Mouse (Mus musculus) stomach, embryonic 14.5 days (tissue): ENCODE results near the gene Itga5. TPM values are rescaled to one million over a fixed set of nuclear protein-coding genes. Genes with fewer than 3 reads are reported as not detected.

Experiments used
- ATAC-seq: fragments of 200-750 bp; cut with Nextera tagmentation; 2 replicates; pipeline ENCODE4 v1.8.0; 2017; ENCODE audit warnings: low read depth, moderate TSS enrichment; ENCODE audit not compliant: insufficient number of reproducible peaks, insufficient read depth, low FRiP score
- H3K27ac ChIP-seq: fragments of 300-500 bp; sonication (generic); 2 replicates; pipeline ENCODE4 v1.5.1; 2014; ENCODE audit warnings: mild to moderate bottlenecking, low read length, moderate library complexity, mixed read lengths
- H3K27me3 ChIP-seq: fragments of 300-500 bp; sonication (generic); 2 replicates; pipeline ENCODE4 v1.6.1; 2014; ENCODE audit warnings: low read length, control low read depth, mixed read lengths; ENCODE audit not compliant: control insufficient read depth, insufficient read depth
- H3K36me3 ChIP-seq: fragments of 300-500 bp; sonication (generic); 2 replicates; pipeline ENCODE4 v1.6.1; 2014; ENCODE audit warnings: mild to moderate bottlenecking, control low read depth, low read length, moderate library complexity, mixed read lengths; ENCODE audit not compliant: control insufficient read depth, insufficient read depth
- H3K4me1 ChIP-seq: fragments of 300-500 bp; sonication (generic); 2 replicates; pipeline ENCODE4 v1.6.1; 2014; ENCODE audit warnings: low read length, control low read depth, mixed read lengths; ENCODE audit not compliant: control insufficient read depth, insufficient read depth
- H3K4me2 ChIP-seq: fragments of 300-500 bp; sonication (generic); replicated peaks from 2 replicates; pipeline ENCODE4 v1.6.1; 2014; ENCODE audit warnings: low read depth, low read length, control low read depth
- H3K4me3 ChIP-seq: fragments of 300-500 bp; sonication (generic); 2 replicates; pipeline ENCODE4 v1.5.1; 2014; ENCODE audit warnings: low read depth, low read length, control low read depth
- H3K9ac ChIP-seq: fragments of 300-500 bp; sonication (generic); replicated peaks from 2 replicates; pipeline ENCODE4 v1.6.1; 2014; ENCODE audit warnings: low read depth, mild to moderate bottlenecking, control low read depth, low read length, moderate library complexity, mixed read lengths
- H3K9me3 ChIP-seq: fragments of 300-500 bp; sonication (generic); 2 replicates; pipeline ENCODE4 v1.6.1; 2016; ENCODE audit warnings: low read depth, low read length, control low read depth; ENCODE audit not compliant: control insufficient read depth
- WGBS: fragments of 180-500 bp; shearing (Covaris S2); extraction: QIAGEN DNeasy Blood & Tissue Kit; methylation state at CpG from one replicate; pipeline ENCODE4 v1.1.7; 2014; 5-methylcytosine and 5-hydroxymethylcytosine counted together
- polyA plus RNA-seq: library from polyadenylated mRNA; unstranded; fragments of >200 nt; fragmentation: Nextera tagmentation; extraction: Ambion mirVana; gene quantifications from 2 replicates; pipeline ENCODE4 v1.2.1, GENCODE M21; 2014

Gene Itga5
- polyA plus RNA-seq, 1 experiment from 2014 or later, result 67.5 TPM

DNA sequence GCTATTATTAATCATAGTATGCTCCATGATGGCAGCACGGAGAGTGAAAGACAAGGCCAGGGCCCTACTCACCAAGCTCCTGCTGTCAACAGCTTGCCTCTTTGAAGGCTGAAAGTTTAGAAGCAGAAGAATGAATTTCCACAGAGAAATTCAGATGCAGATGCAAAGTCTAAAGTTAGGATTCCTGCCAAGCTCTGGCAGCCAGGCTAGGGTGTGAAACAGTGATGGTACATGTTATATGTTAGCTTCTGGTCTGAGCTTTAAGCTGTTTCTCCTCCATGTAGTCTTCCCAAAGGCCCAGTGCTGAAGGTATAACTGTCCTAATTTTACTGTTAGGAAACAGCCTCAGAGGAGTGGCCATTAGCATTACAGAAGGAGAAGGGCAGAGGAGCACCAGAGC lies 2.6 kb upstream of the Itga5 start:
- Histone ChIP-seq H3K27ac (0 out of 2 replicates have a peak overlapping the region, but pooled peaks have one; percentile 7), H3K4me3 (no peak overlapping the region), H3K36me3 (no peaks in the 10 kb centered on the region), H3K9ac (no peak overlapping the region), H3K4me2 (no peak overlapping the region), H3K27me3 (no peaks in the 10 kb centered on the region), H3K4me1 (peaks cover 19% of the 10 kb centered on the region), H3K9me3 (no peaks in the 10 kb centered on the region)
- WGBS, result 61% methylated on average over 1 of the region's 1 CpGs
- ATAC-seq, result no peak

DNA sequence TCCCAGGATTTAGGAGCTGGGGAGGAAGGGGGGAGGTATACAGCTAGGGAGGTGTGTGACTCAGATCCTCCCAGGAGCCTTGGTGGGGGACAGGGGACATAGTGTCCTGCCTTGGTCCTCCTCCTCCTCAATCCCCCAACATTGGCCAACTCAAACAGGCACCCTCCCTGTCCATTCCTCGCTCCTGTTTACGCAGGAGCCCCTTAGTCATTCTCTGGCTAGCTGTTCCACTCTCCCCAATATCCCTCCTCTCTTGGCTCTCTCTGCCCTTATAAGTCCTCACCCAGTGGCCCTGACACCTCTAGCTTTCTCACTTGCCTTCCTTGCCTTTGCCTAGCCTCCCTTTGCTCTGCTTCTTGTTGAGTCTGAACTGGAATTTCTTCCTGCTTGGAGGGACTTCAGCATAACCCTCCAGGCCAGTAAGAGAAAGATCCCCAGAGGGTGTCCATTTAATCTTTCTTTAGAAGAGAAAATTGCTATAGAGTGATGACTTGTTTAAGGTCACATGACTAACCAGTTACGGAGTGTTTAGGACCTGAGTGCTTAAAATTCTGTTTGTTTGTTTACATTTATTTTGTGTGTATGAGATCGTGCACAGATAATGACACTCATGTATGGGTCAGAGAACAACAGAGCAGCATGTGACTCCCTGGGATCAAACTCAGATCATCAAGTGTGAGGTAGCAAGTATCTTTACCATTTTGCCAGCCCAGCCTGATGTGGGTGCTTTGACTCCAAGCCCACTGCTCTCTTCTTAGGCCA lies 1.8 kb upstream of the Itga5 start:
- Histone ChIP-seq H3K9me3 (no peaks in the 10 kb centered on the region), H3K27me3 (no peaks in the 10 kb centered on the region), H3K4me2 (no peak overlapping the region), H3K36me3 (no peaks in the 10 kb centered on the region), H3K27ac (peak overlapping the region; percentile 94; the same call in 1 of the 2 replicates), H3K9ac (no peak overlapping the region), H3K4me1 (peaks cover 24% of the 10 kb centered on the region), H3K4me3 (no peak overlapping the region)
- no peak for ATAC-seq
- 79% methylated on average over 4 of the region's 4 CpGs for WGBS

DNA sequence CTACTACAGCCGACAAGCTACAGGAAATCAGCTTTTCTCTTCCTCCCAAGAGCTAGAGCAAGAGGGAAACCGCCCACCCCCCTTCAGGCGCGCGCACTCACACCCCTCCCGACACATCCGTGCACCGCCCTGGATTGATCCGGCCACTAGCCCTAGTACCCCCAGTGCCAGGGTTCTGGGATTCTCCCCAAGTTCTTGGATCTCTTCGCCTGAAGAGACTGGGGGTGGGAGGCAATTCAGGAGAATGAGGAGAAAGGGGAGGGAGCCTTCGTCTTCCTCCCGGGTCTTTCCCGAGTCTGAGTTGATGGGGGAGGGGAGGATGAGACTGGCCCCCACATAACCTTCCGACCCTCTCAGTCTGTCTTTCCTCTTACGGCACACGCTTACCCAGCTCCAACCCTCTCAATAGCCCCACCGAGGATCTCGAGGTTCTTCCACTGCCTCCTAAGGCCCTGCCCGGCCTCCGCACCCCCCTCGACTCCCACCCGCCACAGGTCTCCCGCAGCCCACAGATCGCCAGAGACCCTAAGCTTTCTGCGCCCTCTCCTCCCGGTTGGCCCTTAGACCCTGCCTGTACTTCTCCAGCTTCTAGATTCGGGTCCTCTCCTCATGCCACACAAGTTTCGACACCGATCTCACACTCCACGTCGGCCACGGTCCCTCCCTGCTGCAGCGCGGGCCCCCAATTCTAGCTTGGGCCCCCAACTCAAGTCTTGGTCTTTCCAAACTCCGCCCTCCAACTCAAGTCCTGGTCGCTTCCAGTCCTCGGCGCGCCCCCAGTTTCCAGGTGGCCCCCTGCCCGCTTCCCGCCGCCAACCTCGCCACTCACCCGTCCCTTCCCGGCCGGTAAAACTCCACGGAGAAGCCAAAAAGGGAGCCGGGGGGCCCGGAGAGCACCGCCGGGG lies 840 bp downstream of the Itga5 start:
- H3K4me1 ChIP-seq, result peaks cover 20% of the 10 kb centered on the region
- H3K27ac ChIP-seq, result peak overlapping the region; percentile 94
- peak overlapping the region; percentile 94 for H3K9ac ChIP-seq
- 0% methylated on average over 51 of the region's 51 CpGs for WGBS
- H3K4me2 ChIP-seq, result peak overlapping the region; percentile 72
- H3K9me3 ChIP-seq, result no peaks in the 10 kb centered on the region
- no peaks in the 10 kb centered on the region for H3K27me3 ChIP-seq
- peak; percentile 42 for ATAC-seq
- H3K4me3 ChIP-seq, result peak overlapping the region; percentile 86
- H3K36me3 ChIP-seq, result no peaks in the 10 kb centered on the region

DNA sequence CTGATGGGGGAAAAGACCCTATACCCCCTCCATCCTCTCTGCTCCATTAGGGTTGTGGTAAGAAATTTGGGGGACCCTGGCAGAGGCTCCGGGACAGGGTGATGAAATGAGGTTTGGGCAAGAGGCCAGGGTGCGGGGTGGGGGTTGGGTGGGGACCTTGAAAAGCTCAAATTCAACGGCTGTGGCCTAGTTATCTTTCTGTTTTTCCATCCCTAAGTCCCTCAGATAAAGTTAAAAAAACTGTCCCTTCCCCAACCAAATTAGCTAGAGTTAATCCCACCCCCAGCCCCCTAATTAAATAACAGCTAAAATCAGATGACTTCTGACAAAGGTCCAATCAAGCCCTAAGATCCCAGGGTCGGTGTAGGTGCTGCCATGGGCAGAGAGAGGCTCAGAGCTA lies 1.8 kb downstream of the Itga5 start:
- WGBS, result 43% methylated on average over 4 of the region's 4 CpGs
- H3K4me1 ChIP-seq, result peaks cover 20% of the 10 kb centered on the region
- H3K36me3 ChIP-seq, result no peaks in the 10 kb centered on the region
- peak overlapping the region; percentile 94; the same call in 1 of the 2 replicates for H3K27ac ChIP-seq
- peak overlapping the region; percentile 86 for H3K4me3 ChIP-seq
- H3K9me3 ChIP-seq, result no peaks in the 10 kb centered on the region
- no peaks in the 10 kb centered on the region for H3K27me3 ChIP-seq
- peak overlapping the region; percentile 94 for H3K9ac ChIP-seq
- no peak for ATAC-seq
- peak overlapping the region; percentile 72 for H3K4me2 ChIP-seq

DNA sequence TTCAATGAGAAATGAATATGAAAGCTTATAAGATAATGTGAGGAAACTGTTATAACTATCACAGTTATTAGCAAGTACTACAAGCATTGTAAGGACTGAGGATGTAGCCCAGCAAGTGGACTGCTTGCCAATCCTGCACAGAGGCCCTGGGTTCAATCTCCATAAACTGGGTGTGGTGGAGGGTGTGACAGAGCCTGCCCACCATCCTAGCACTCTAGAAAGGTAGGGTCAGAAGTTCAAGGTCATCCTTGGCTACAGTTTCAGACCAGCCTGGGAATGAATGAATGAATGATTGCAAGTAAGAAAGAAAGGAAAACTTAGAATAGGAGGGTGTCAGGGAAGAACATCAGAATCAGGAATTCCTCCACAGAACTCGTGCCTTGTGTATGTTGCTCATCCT lies 2.8 kb downstream of the Itga5 start:
- Histone ChIP-seq H3K4me2 (no peak overlapping the region), H3K4me3 (no peak overlapping the region), H3K36me3 (no peaks in the 10 kb centered on the region), H3K9ac (no peak overlapping the region), H3K9me3 (no peaks in the 10 kb centered on the region), H3K27ac (no peak overlapping the region), H3K27me3 (no peaks in the 10 kb centered on the region), H3K4me1 (peaks cover 26% of the 10 kb centered on the region)
- WGBS, result 66% methylated on average over 1 of the region's 1 CpGs
- ATAC-seq, result no peak

DNA sequence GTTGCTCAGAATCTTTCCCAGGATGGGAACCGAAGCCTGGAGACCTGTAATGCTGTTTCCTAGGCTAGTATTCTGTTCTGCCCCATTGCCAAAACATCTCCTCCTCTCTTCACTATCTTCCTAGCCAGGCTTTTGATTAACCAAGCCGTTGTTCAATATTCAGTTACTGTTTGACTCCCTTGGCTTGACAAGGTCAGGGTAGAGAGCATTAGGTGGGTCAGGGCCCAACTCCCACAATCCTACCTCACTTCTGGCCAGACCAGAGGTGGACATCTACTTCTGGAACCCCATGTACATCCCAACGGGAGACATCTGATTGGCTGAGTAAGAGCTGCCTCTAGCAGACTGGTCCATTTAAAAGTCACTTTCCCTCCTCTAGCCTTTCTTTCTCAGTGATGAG lies 3.6 kb downstream of the Itga5 start:
- H3K27ac ChIP-seq, result no peak overlapping the region
- H3K27me3 ChIP-seq, result no peaks in the 10 kb centered on the region
- H3K4me3 ChIP-seq, result no peak overlapping the region
- 75% methylated on average over 3 of the region's 3 CpGs for WGBS
- no peak overlapping the region for H3K4me2 ChIP-seq
- ATAC-seq, result no peak
- H3K4me1 ChIP-seq, result peaks cover 31% of the 10 kb centered on the region
- H3K36me3 ChIP-seq, result no peaks in the 10 kb centered on the region
- H3K9ac ChIP-seq, result no peak overlapping the region
- H3K9me3 ChIP-seq, result no peaks in the 10 kb centered on the region

DNA sequence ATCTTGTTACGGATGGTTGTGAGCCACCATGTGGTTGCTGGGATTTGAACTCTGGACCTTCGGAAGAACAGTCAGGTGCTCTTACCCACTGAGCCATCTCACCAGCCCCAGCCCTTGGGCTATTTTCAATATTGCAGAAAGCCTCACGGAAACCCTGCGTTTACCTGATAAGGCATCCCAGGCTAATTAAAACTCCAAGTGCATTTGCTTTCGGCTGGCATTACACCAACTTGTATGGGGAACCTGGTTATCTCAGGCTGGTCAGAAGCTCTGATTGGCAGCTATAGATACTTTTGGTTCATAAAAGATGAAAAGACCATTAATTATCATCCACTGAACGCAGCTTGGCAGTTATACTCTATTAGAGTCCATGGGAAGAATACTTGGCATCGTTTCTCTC lies 4.2 kb downstream of the Itga5 start:
- ATAC-seq, result no peak
- H3K27me3 ChIP-seq, result no peaks in the 10 kb centered on the region
- no peak overlapping the region for H3K4me3 ChIP-seq
- H3K36me3 ChIP-seq, result no peaks in the 10 kb centered on the region
- WGBS, result 89% methylated on average over 6 of the region's 7 CpGs
- H3K9ac ChIP-seq, result no peak overlapping the region
- no peaks in the 10 kb centered on the region for H3K9me3 ChIP-seq
- H3K4me1 ChIP-seq, result peaks cover 29% of the 10 kb centered on the region
- H3K27ac ChIP-seq, result no peak overlapping the region
- no peak overlapping the region for H3K4me2 ChIP-seq

DNA sequence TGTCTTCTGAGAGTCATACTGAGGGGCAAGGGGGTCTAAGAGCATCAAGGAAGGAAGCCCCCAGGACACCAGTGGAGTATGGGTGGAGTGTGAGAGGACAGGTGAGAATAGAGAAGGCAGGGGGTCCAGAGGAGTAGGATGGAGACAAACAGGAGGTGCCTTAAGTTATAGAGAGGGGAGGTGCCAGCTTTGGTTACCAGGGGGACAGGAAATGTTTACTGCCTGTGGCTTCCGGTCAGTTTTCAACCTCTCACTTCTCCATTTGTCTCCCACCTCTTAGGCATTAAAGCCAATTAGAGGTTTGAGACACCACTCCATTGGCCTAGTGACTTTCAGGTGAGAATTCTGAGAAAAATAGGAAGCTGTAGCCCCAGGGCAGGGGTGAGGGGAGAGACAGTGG lies 5.3 kb downstream of the Itga5 start:
- 53% methylated on average over 1 of the region's 1 CpGs for WGBS
- peaks cover 2% of the 10 kb centered on the region for H3K36me3 ChIP-seq

More for the DNA sequence above, 5.3 kb downstream of the Itga5 start:
- Histone ChIP-seq H3K4me3 (no peak overlapping the region), H3K27me3 (no peaks in the 10 kb centered on the region), H3K4me2 (no peak overlapping the region), H3K27ac (no peak overlapping the region), H3K9me3 (no peaks in the 10 kb centered on the region), H3K4me1 (peaks cover 26% of the 10 kb centered on the region), H3K9ac (no peak overlapping the region)
- no peak for ATAC-seq
